Mouse (Mus musculus): Measurements from ENCODE around the gene Islr. TPM values are rescaled to one million over a fixed set of nuclear protein-coding genes. Genes with fewer than 3 reads are reported as not detected.

Gene Islr
- polyA plus RNA-seq, 1 experiment from 2014 or later = 14.0 TPM

DNA sequence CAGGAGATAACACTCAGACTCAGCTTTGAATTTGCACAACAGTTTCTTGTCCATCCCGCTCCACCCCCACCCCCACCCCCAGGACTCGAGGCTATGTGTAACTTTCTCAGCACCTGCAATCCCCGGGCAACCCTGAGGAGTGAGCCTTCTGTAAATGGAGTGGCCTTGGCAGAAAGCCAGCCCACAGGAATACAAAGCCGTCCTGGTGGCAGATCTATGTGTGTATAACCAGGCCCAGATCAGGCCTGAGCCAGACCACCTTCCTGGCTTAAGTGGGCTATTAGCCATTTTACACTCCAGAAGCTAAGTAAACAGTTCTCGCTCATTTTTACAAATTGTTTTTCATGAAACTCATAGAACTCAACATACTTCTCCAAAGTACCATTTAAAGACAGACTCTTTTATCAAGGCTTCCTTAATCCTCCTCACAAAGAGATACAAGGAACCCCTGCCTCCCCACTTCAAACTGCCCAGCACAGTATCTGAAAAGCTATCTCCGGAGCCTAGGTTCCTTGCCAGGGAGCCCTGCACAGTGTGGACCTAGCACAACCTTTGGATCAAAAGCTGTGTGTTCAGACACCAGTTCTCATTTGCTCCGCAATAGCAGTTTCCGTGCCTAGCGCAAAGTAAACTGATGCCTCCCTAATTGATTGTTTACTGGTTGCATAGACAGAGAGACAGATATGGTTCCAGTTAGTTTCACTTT lies 37.8 kb upstream of the Islr start:
- Histone ChIP-seq H3K27me3 (ENCODE audit: insufficient read depth, poor library complexity, severe bottlenecking) (no peaks in the 10 kb centered on the region), H3K4me3 (no peak overlapping the region), H3K27ac (no peak overlapping the region), H3K36me3 (no peaks in the 10 kb centered on the region), H3K9me3 (no peaks in the 10 kb centered on the region), H3K4me1 (replicated peaks) (peaks cover 5% of the 10 kb centered on the region)
- no peak for DNase-seq (ENCODE audit: low spot score)
- 75% methylated on average over 9 of the region's 9 CpGs for WGBS

DNA sequence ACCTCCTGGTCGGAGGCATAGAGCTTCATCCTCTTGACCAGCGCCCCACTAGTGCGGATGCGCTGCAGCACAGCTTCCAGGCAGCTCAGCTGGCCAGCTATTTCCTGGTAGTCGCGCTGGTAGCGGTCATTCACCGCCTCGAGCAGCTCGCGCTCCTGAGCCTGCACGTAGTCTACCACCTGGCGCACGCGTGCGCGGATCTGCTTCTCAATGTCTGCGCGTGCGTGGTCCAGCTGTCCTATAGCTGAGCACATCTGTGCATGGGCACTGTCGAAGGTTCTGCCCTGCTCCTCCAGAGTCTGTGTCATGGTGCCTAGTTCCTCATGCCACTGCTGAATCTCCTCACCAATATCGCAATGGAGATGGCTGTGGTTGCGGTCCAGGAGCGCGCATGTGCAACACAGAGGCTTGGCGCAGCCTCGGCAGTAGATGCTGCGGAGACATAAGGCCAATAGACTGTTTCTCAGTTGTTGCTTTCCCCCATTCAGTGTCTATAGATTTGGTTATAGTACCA lies 30.5 kb upstream of the Islr start:
- H3K9me3 ChIP-seq = no peaks in the 10 kb centered on the region
- no peaks in the 10 kb centered on the region for H3K4me1 ChIP-seq (replicated peaks)
- no peak overlapping the region for H3K4me3 ChIP-seq
- no peaks in the 10 kb centered on the region for H3K27me3 ChIP-seq (ENCODE audit: insufficient read depth, poor library complexity, severe bottlenecking)
- peaks cover 51% of the 10 kb centered on the region for H3K36me3 ChIP-seq
- no peak for DNase-seq (ENCODE audit: low spot score)
- no peak overlapping the region for H3K27ac ChIP-seq
- WGBS = 97% methylated on average over 28 of the region's 28 CpGs

DNA sequence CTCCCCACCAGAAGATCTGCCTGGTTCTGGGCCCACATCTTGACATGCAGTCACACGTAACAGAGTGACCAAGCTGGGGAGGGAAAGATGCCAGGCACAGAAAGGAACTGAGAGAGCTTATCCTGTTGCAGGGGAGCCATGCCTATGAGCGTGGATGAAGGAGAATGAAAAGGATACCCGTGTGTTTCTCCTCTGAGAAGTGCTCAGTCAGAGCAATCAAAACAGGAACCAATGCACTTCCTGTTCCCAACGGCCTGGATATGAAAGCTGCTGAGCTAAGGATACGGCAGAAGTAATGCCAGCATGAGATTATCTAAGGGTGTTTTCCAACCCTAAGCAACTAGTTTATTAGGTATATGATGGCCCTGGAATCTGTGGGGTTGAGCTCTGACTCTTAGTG lies 28.3 kb upstream of the Islr start:
- Histone ChIP-seq H3K4me3 (no peak overlapping the region), H3K4me1 (replicated peaks) (no peaks in the 10 kb centered on the region), H3K36me3 (peaks cover 73% of the 10 kb centered on the region), H3K27me3 (ENCODE audit: insufficient read depth, poor library complexity, severe bottlenecking) (no peaks in the 10 kb centered on the region), H3K27ac (no peak overlapping the region), H3K9me3 (no peaks in the 10 kb centered on the region)
- 78% methylated on average over 5 of the region's 5 CpGs for WGBS
- DNase-seq (ENCODE audit: low spot score) = no peak

DNA sequence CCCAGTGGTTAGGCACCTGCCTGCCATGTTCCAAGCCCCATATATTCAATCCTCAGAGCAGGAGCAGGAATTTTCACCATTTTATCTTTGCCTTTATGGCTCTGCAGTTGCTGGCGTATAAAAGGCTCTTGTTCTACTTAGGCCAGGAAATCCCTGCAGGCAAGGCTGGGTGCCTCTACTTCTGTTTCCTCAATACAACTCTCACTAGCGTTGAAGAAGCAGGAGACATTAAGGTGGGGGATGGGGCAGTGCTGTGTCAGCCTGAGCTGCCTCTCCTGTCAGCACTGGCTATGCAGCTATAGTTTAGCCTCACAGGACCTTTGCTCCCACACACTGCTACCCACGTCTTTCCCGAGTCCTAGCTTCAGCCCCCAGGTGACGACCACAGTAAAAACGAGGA lies 27.6 kb upstream of the Islr start:
- Histone ChIP-seq H3K4me3 (no peak overlapping the region), H3K27ac (no peak overlapping the region), H3K9me3 (no peaks in the 10 kb centered on the region), H3K4me1 (replicated peaks) (no peaks in the 10 kb centered on the region), H3K36me3 (peaks cover 78% of the 10 kb centered on the region), H3K27me3 (ENCODE audit: insufficient read depth, poor library complexity, severe bottlenecking) (no peaks in the 10 kb centered on the region)
- 68% methylated on average over 6 of the region's 6 CpGs for WGBS
- no peak for DNase-seq (ENCODE audit: low spot score)

- no peak overlapping the region for H3K4me3 ChIP-seq
- 94% methylated on average over 9 of the region's 9 CpGs for WGBS
- H3K27ac ChIP-seq = no peak overlapping the region
- no peaks in the 10 kb centered on the region for H3K27me3 ChIP-seq (ENCODE audit: insufficient read depth, poor library complexity, severe bottlenecking)
- H3K9me3 ChIP-seq = no peaks in the 10 kb centered on the region
- H3K4me1 ChIP-seq (replicated peaks) = no peaks in the 10 kb centered on the region
- DNase-seq (ENCODE audit: low spot score) = no peak
- H3K36me3 ChIP-seq = peaks cover 81% of the 10 kb centered on the region
Measured at GRCm38 (mm10) chr9:58228777-58229466, 24.8 kb upstream of the Islr start.

- WGBS = 66% methylated on average over 9 of the region's 9 CpGs
- Histone ChIP-seq H3K4me3 (no peak overlapping the region), H3K36me3 (peaks cover 66% of the 10 kb centered on the region), H3K27ac (no peak overlapping the region), H3K4me1 (replicated peaks) (no peaks in the 10 kb centered on the region), H3K27me3 (ENCODE audit: insufficient read depth, poor library complexity, severe bottlenecking) (no peaks in the 10 kb centered on the region), H3K9me3 (no peaks in the 10 kb centered on the region)
- DNase-seq (ENCODE audit: low spot score) = peak; percentile 40
Measured at GRCm38 (mm10) chr9:58225915-58226913, 22.1 kb upstream of the Islr start.

- H3K4me1 ChIP-seq (replicated peaks) = no peaks in the 10 kb centered on the region
- 96% methylated on average over 2 of the region's 2 CpGs for WGBS
- H3K36me3 ChIP-seq = peaks cover 60% of the 10 kb centered on the region
- H3K27ac ChIP-seq = no peak overlapping the region
- H3K4me3 ChIP-seq = no peak overlapping the region
- H3K9me3 ChIP-seq = no peaks in the 10 kb centered on the region
- no peak for DNase-seq (ENCODE audit: low spot score)
- no peaks in the 10 kb centered on the region for H3K27me3 ChIP-seq (ENCODE audit: insufficient read depth, poor library complexity, severe bottlenecking)
Measured at GRCm38 (mm10) chr9:58224356-58224755, 20.2 kb upstream of the Islr start.

- H3K4me3 ChIP-seq = no peak overlapping the region
- no peaks in the 10 kb centered on the region for H3K9me3 ChIP-seq
- peak; percentile 38 for DNase-seq (ENCODE audit: low spot score)
- peaks cover 27% of the 10 kb centered on the region for H3K36me3 ChIP-seq
- peaks cover 5% of the 10 kb centered on the region; the same call in 1 of the 2 replicates for H3K4me1 ChIP-seq (replicated peaks)
- no peak overlapping the region for H3K27ac ChIP-seq
- H3K27me3 ChIP-seq (ENCODE audit: insufficient read depth, poor library complexity, severe bottlenecking) = no peaks in the 10 kb centered on the region
- WGBS = 72% methylated on average over 24 of the region's 24 CpGs
Measured at GRCm38 (mm10) chr9:58220218-58220903, 16.3 kb upstream of the Islr start.

- H3K27me3 ChIP-seq (ENCODE audit: insufficient read depth, poor library complexity, severe bottlenecking) = no peaks in the 10 kb centered on the region
- H3K36me3 ChIP-seq = peaks cover 24% of the 10 kb centered on the region
- no peaks in the 10 kb centered on the region for H3K9me3 ChIP-seq
- no peak for DNase-seq (ENCODE audit: low spot score)
- WGBS = 85% methylated on average over 3 of the region's 3 CpGs
- no peak overlapping the region for H3K27ac ChIP-seq
- H3K4me1 ChIP-seq (replicated peaks) = peaks cover 20% of the 10 kb centered on the region
- no peak overlapping the region for H3K4me3 ChIP-seq
Measured at GRCm38 (mm10) chr9:58218539-58218938, 14.4 kb upstream of the Islr start.

DNA sequence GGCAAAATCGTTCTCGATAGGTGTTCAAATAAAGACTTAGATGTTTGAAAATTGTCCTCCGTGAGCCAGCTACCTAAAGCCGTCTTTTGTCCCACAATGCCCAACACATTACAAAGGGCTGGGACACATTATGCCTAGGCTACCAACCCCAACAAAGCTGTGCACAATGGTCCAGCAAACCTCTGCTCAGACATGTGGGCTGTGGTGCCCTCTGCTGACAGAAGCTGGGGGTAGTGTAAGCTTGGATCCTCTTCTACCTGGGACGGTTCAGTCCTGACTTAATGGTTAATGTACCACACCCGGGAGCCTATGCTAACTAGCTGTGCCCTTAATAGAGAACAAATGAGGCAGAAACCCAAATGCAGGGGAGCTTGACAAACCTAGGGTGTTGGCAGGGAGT lies 12.3 kb upstream of the Islr start:
- Histone ChIP-seq H3K4me3 (no peak overlapping the region), H3K36me3 (peaks cover 15% of the 10 kb centered on the region), H3K4me1 (replicated peaks) (peaks cover 20% of the 10 kb centered on the region), H3K27ac (no peak overlapping the region), H3K27me3 (ENCODE audit: insufficient read depth, poor library complexity, severe bottlenecking) (0 out of 2 replicates have a peak, but pooled peaks cover 9% of the 10 kb centered on the region), H3K9me3 (no peaks in the 10 kb centered on the region)
- WGBS = 53% methylated on average over 6 of the region's 6 CpGs
- peak; percentile 36 for DNase-seq (ENCODE audit: low spot score)

DNA sequence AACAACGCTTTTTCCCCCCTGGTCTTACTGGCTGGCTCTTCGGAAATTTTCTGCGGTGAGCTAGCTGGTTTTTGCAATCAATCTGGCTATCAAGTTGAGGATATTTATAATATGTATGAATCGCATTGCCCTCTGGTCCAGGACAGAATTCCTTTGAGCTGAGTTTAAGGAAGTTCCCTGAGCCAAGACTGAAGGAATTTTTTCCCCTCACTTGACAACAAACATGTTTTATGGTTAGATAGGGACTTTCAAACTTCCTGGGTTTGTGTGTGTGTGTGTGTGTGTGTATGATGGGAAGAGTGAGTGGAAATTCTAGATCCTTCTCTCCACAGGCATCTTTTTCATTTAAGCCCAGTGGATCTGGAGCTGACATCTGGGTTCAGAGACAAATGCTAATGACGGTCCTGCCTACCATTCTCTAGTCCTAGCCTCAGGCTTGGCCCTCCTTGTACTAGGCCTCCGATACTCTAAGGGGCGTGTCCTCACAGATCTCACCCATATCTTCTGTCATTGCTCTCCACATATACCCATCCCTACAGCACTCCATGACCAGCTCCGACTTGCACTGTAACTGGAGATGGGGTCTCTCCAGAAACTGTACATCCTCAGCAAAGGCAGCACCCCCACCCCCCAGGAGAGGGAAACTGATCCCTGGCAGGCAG lies 10.5 kb upstream of the Islr start:
- H3K27me3 ChIP-seq (ENCODE audit: insufficient read depth, poor library complexity, severe bottlenecking) = 0 out of 2 replicates have a peak, but pooled peaks cover 9% of the 10 kb centered on the region
- 69% methylated on average over 8 of the region's 8 CpGs for WGBS
- peaks cover 4% of the 10 kb centered on the region for H3K36me3 ChIP-seq
- no peaks in the 10 kb centered on the region for H3K9me3 ChIP-seq
- no peak for DNase-seq (ENCODE audit: low spot score)
- H3K4me3 ChIP-seq = no peak overlapping the region
- peaks cover 20% of the 10 kb centered on the region for H3K4me1 ChIP-seq (replicated peaks)
- no peak overlapping the region for H3K27ac ChIP-seq

DNA sequence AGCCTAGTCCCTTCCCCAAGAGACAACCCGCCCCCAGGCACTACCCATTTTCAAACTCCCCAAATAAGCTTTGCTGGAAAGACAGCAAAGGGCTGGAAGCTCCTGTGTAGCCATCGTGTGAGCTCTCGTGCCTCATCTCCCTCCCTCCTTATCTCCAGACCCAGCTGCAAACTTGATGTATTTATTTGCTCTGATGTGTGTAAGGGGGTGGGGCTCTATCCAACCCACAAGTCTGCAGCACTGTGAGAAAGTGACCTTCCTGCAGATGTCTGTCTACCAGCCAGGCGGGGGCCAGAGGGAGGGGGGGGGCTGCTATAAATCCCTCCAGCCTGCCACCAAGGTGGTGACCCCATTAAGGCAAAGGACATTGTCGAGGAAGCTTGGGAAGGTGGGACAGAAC lies 9.8 kb upstream of the Islr start:
- Histone ChIP-seq H3K9me3 (no peaks in the 10 kb centered on the region), H3K27ac (no peak overlapping the region), H3K36me3 (no peaks in the 10 kb centered on the region), H3K4me1 (replicated peaks) (peaks cover 20% of the 10 kb centered on the region), H3K4me3 (no peak overlapping the region), H3K27me3 (ENCODE audit: insufficient read depth, poor library complexity, severe bottlenecking) (0 out of 2 replicates have a peak, but pooled peaks cover 9% of the 10 kb centered on the region)
- 41% methylated on average over 5 of the region's 5 CpGs for WGBS
- no peak for DNase-seq (ENCODE audit: low spot score)

Measured in hindbrain, embryonic 10.5 days (tissue).